Mouse (Mus musculus) B cell, adult 2 months (primary cell): ENCODE measurements around the gene Pdcl2.

Experiments used
- DNase-seq, 2 experiments: peaks; one replicate each; pipeline ENCODE4 v3.0.0; 2022

Gene Pdcl2

DNA sequence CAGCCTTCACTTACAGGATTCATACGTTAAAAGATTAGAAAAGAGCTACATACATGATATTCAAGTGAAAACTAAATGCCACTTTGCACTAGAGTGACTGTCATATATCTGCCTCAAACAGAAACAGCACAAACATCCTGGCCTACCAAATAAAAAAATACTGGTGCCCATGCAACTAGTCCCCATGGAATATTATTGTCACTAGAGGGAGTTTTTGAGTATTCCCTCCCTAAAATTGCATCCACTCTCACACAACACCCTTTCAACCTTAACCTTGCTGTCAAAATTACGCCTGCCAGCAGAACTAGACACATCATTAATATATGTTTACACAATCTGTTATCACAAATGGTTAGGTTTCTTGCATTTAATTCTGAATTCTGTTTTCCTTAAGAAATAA, 28.9 kb downstream of the Pdcl2 start:
- no peak for DNase-seq

DNA sequence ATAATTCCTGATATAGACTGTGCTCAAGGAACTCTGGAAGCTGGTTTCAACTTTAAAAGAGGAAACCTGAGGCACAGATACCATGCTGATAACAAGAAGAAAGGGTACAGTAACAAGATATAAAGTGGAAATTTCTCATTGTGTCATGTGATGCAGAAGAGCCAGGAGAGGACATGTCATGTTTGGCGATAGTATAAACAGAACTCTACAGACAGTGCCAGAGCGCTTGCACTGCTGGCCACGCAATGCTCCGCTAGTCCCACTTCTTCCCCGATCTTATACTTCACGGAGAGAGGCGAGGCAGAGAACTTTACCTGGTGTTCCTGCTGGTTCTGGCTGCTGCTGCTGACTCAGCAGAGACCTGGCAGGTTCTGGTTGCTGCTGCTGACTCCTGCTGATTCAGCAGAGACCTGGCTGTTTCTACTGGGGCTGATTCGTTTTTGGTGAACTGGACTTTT, 41.7 kb downstream of the Pdcl2 start:
- no peak for DNase-seq

DNA sequence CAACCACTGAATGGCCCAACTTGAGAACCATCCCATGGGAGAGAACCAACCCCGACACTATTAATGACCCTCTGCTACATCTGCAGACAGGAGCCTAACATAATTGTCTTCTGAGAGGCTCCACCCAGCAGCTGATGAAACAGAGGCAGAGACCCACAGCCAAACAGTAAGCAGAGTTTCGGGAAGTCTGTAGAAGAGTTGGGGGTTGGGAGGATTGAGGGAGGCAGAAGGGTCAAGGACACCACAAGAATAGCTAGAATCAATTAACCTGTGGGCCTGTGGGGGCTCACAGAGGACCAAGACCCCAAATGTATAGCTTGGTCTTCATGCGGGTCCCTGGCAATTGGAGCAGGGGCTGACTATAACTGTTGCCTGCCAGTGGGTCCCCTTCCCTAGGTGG, 42.7 kb downstream of the Pdcl2 start:
- no peak for DNase-seq

- DNase-seq, result no peak
Measured at GRCm38 (mm10) chr5:76287062-76287461, 43.9 kb downstream of the Pdcl2 start.

- no peak for DNase-seq
Measured at GRCm38 (mm10) chr5:76285699-76286098, 45.3 kb downstream of the Pdcl2 start.

DNA sequence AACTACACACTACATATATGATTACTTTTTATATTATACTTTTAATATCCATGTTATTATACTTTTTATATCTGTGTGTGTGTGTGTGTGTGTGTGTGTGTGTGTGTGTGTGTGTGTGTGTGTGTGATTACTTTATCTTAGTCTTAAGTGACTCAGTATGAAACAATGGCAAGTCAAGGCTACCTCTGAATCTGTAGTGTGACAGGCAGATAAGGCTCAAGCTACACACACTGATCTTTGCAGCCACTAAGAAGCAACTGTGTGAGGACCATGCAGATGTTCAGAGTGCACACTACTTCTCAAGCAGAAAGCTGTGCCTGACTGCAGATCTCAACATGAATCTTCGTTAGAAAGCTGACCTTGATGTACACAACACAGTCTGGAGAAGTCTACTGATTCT, 47.1 kb downstream of the Pdcl2 start:
- DNase-seq, result no peak

DNA sequence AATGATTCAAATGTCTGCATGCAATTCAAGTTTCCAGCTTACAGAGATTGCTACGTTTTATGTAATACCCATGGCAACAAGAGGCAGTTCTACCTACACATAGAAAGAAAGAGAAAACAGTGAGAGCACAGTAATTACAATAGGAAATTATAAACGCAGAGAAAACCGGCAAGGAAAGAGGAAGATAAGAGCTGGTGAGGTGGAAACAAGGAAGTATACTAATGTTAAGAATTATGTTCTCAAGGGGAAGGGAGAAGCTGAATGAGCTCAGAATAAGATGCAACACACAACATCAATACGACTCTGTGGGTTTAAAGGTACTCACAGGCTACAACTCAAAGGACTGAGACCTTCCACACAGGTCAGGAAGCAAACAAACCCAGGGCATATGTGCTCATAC, 56.0 kb downstream of the Pdcl2 start:
- DNase-seq, result no peak
